Mouse (Mus musculus) neural tube, embryonic 15.5 days (tissue): ENCODE measurements at regions not wholly inside any gene's neighbourhood (a gene's known extent, or its start where the extent isn't known, plus 50 kb on each side); places are given as distances from the start of the nearest gene placed in this dataset.

Experiments
- ATAC-seq: fragments of 200-750 bp; cut with Nextera tagmentation; 2 replicates; pipeline ENCODE4 v1.8.0; 2017; ENCODE audit warnings: mild to moderate bottlenecking, moderate TSS enrichment, moderate library complexity; ENCODE audit not compliant: low FRiP score
- H3K27ac ChIP-seq: fragments of 300-500 bp; sonication (generic); replicated peaks from 2 replicates; pipeline ENCODE4 v1.5.1; 2015; ENCODE audit warnings: mild to moderate bottlenecking, inconsistent platforms
- H3K27me3 ChIP-seq: fragments of 300-500 bp; sonication (generic); replicated peaks from 2 replicates; pipeline ENCODE4 v1.6.1; 2015; ENCODE audit warnings: inconsistent platforms
- H3K36me3 ChIP-seq: fragments of 300-500 bp; sonication (generic); 2 replicates; pipeline ENCODE4 v1.6.1; 2015; ENCODE audit warnings: inconsistent platforms
- H3K4me1 ChIP-seq: fragments of 300-500 bp; sonication (generic); 2 replicates; pipeline ENCODE4 v1.6.1; 2015; ENCODE audit warnings: inconsistent platforms
- H3K4me2 ChIP-seq: fragments of 300-500 bp; sonication (generic); 2 replicates; pipeline ENCODE4 v1.6.1; 2015; ENCODE audit warnings: inconsistent platforms, mild to moderate bottlenecking, moderate library complexity
- H3K4me3 ChIP-seq: fragments of 300-500 bp; sonication (generic); replicated peaks from 2 replicates; pipeline ENCODE4 v1.5.1; 2015; ENCODE audit warnings: mild to moderate bottlenecking, inconsistent platforms
- H3K9ac ChIP-seq: fragments of 300-500 bp; sonication (generic); replicated peaks from 2 replicates; pipeline ENCODE4 v1.6.1; 2015; ENCODE audit warnings: mild to moderate bottlenecking, inconsistent platforms
- H3K9me3 ChIP-seq: fragments of 300-500 bp; sonication (generic); replicated peaks from 2 replicates; pipeline ENCODE4 v1.6.1; 2016; ENCODE audit warnings: inconsistent platforms
- WGBS: fragments of 180-500 bp; shearing (Covaris S2); methylation state at CpG from one replicate; pipeline ENCODE4 v1.1.7; 2015; ENCODE audit warnings: mixed read lengths; 5-methylcytosine and 5-hydroxymethylcytosine counted together

DNA sequence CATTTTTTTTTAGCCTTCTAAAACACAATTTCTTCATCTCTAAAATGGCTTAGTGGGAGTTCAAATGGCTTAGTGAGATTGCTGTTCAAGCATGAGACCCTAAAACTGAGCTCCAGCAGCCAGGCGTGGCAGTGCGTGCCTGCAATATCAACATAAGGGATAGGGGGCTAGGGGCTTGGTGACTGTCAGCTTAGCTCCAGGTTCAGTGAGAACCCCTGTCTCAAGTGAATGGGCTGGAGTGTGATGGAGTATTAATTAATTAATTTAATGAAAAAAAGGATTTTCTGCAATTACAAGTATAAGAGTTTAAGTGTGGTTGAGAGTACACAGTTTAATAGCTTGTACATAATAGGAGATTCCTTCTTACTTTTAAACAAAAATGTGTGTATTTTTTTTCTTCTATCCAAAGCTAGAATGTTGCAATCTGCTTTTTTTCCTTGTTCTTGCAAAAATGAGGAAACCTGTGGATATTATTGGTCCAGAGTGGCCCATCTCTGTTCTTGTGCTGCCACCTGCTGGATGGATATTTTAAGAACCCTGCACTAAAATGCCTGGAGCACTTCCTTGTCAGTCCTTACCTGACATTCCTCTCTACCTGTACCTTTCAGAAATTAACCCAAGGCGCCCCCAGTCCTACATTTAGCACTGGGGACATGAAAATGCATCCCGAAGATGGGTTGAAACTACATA is 54.0 kb upstream of the Usp47 start:
- Histone ChIP-seq H3K9me3 (no peaks in the 10 kb centered on the region), H3K36me3 (no peaks in the 10 kb centered on the region), H3K27me3 (peaks cover 3% of the 10 kb centered on the region; the same call in 1 of the 2 replicates), H3K27ac (no peak overlapping the region), H3K4me2 (no peak overlapping the region), H3K4me1 (no peaks in the 10 kb centered on the region), H3K9ac (no peak overlapping the region), H3K4me3 (no peak overlapping the region)
- ATAC-seq, result no peak
- 57% methylated on average over 4 of the region's 4 CpGs for WGBS

DNA sequence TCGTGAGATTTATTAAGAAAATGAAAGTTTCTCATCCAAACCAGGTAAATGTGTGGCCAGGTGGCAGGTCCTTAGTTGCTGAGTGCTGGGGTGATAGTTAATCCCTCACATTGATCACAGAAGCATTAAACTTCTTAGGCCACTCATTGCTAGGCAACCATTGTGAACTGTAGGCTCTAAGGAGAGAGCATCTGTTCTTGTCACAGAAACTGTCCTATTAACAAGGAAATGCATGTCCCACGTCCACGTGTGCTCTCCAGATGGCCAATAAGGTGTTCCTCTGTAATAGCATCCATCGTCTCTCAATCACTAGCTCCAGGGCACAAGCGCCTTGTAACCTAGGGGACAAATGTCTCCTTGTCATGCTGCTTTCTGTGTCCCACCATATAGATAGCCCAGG is 55.0 kb upstream of the Usp47 start:
- Histone ChIP-seq H3K9ac (no peak overlapping the region), H3K27me3 (peaks cover 3% of the 10 kb centered on the region; the same call in 1 of the 2 replicates), H3K4me2 (no peak overlapping the region), H3K36me3 (no peaks in the 10 kb centered on the region), H3K4me3 (no peak overlapping the region), H3K27ac (no peak overlapping the region), H3K9me3 (no peaks in the 10 kb centered on the region), H3K4me1 (no peaks in the 10 kb centered on the region)
- 51% methylated on average over 5 of the region's 5 CpGs for WGBS
- no peak for ATAC-seq

DNA sequence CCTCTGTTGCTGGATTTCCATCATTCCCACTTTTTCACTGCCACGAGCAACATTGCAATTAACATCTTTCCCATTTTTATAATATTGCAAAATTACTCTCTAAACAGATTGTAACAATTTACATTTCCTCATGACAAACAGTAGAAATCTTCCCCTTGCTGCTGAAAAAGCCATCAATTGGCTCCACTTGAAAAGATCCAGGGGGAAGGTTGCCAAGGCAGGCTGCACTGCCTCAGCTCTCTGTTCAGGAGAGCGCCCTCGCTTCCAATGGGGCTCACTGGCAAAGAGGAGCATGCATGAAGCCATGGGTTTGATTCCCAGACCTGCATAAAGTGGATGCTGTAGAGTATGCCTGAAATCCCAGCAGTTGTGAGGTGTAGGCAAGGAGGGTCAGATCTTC is 56.6 kb upstream of the Usp47 start:
- H3K27ac ChIP-seq, result no peak overlapping the region
- no peak overlapping the region for H3K4me3 ChIP-seq
- H3K4me2 ChIP-seq, result no peak overlapping the region
- ATAC-seq, result no peak
- peaks cover 3% of the 10 kb centered on the region; the same call in 1 of the 2 replicates for H3K27me3 ChIP-seq
- no peaks in the 10 kb centered on the region for H3K9me3 ChIP-seq
- no peaks in the 10 kb centered on the region for H3K36me3 ChIP-seq
- 76% methylated on average over 3 of the region's 3 CpGs for WGBS
- H3K4me1 ChIP-seq, result no peaks in the 10 kb centered on the region
- H3K9ac ChIP-seq, result no peak overlapping the region

DNA sequence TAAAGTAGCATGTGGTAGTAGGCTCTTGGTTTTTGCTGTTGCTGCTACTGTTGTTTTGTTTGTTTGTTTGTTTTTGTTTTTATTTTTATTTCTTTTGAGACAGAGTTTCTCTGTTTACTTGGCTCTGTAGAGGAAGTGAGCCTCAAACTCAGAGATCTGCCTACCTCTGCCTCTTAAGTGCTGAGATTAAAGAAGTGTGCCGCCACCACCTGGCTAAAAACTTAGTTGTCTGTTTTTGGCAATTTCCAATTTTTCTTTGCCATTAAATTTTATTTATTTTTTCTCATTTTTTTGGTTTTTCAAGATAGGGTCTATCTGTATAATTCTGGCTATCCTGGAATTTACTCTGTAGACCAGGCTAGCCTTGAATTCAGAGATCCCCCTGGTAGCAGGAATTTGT is 59.3 kb upstream of the Usp47 start:
- Histone ChIP-seq H3K9ac (no peak overlapping the region), H3K4me2 (no peak overlapping the region), H3K4me1 (no peaks in the 10 kb centered on the region), H3K27ac (no peak overlapping the region), H3K27me3 (peaks cover 2% of the 10 kb centered on the region; the same call in 1 of the 2 replicates), H3K9me3 (no peaks in the 10 kb centered on the region), H3K36me3 (no peaks in the 10 kb centered on the region), H3K4me3 (no peak overlapping the region)
- no peak for ATAC-seq
- WGBS, result 89% methylated on average over 1 of the region's 1 CpGs

DNA sequence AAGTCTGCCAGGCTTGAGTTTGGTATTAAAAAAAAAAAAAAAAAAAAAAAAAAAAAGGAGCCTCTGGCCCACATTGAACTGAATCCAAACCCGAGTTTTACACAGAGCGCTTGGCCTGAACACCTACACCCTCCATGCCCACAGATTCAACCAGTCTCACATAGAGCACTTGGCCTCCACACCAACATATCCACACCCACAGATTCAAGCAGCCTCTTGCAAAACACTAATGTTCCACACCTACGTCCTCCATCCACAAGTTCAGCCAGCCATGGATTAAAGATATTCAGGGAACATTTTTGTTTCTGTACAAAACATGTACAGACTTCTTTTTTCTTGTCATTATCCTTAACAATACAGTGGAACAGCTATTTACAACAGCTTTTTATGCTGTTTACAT is 63.3 kb upstream of the Usp47 start:
- Histone ChIP-seq H3K9ac (no peak overlapping the region), H3K9me3 (no peaks in the 10 kb centered on the region), H3K4me1 (no peaks in the 10 kb centered on the region), H3K36me3 (no peaks in the 10 kb centered on the region), H3K4me3 (no peak overlapping the region), H3K27ac (no peak overlapping the region), H3K27me3 (0 out of 2 replicates have a peak, but pooled peaks cover 2% of the 10 kb centered on the region), H3K4me2 (no peak overlapping the region)
- ATAC-seq, result no peak
- WGBS, result 95% methylated on average over 3 of the region's 3 CpGs

DNA sequence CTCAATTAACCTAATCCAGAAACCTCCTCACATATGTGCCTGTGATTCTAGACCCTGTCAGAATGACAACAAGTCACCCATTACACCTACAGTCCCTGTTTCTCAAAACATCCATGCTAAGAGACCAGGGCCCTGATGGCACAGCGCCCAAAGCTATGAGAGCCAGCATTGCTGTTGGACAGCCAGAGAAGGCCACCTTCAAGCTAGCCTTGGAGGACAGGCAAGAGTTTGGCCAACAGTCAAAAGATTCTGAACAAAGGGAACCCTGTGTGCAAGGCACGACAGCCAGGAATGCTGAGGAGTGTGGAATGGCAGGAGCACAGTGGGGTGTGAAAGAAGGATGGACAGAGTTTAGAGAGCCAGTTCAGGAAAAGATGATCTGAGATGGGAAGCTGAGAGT is 66.6 kb upstream of the Usp47 start:
- H3K27me3 ChIP-seq, result 0 out of 2 replicates have a peak, but pooled peaks cover 2% of the 10 kb centered on the region
- no peak overlapping the region for H3K9ac ChIP-seq
- ATAC-seq, result no peak
- H3K9me3 ChIP-seq, result no peaks in the 10 kb centered on the region
- H3K4me3 ChIP-seq, result no peak overlapping the region
- no peak overlapping the region for H3K4me2 ChIP-seq
- no peak overlapping the region for H3K27ac ChIP-seq
- WGBS, result 72% methylated on average over 2 of the region's 2 CpGs
- no peaks in the 10 kb centered on the region for H3K36me3 ChIP-seq
- H3K4me1 ChIP-seq, result no peaks in the 10 kb centered on the region

DNA sequence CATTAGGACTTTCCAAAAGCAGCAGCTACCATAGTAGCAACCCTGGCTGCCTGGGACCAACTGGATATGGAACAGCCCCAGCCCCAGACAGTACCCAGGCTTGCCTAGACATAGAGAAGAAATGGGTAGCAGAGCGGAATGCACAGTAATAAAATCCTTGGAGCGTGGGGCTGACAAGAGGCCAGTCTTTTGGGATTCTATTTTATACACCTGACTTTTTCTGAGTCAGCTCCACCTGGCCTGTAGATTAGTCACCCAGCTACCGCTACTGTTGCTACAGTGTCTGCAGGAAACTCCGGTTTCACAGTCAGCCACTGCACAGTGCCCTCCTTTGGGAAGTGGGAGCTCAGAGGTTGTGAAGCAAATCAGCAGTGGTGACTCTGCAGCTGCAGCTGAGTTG is 83.7 kb upstream of the Usp47 start:
- Histone ChIP-seq H3K9ac (no peak overlapping the region), H3K27ac (no peak overlapping the region), H3K4me2 (no peak overlapping the region), H3K4me1 (0 out of 2 replicates have a peak, but pooled peaks cover 4% of the 10 kb centered on the region), H3K27me3 (no peaks in the 10 kb centered on the region; the same call in 1 of the 2 replicates), H3K9me3 (no peaks in the 10 kb centered on the region), H3K36me3 (no peaks in the 10 kb centered on the region), H3K4me3 (no peak overlapping the region)
- WGBS, result 73% methylated on average over 4 of the region's 4 CpGs
- no peak for ATAC-seq

DNA sequence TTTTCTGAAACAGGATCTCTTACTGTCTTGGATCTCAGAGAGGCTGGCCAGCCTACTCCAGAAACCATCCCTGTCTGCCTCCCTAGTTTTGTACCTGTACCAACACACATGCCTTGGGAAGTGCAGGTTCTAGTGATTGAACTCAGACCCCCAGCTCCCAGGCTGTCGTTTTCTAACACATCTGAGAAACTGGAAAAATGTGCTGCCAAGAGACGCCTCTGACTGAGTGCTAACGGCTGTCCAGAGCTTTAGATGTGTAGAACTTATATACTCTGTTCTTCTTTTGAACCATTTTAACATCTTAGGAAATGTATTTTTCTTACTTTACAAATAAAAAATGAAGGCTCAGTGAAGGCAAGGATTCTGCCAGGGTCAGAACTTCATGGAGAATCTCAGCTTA is 85.8 kb upstream of the Usp47 start:
- Histone ChIP-seq H3K4me3 (no peak overlapping the region), H3K27ac (no peak overlapping the region), H3K36me3 (no peaks in the 10 kb centered on the region), H3K9ac (no peak overlapping the region), H3K4me1 (no peaks in the 10 kb centered on the region), H3K9me3 (no peaks in the 10 kb centered on the region), H3K27me3 (no peaks in the 10 kb centered on the region), H3K4me2 (no peak overlapping the region)
- ATAC-seq, result no peak
- WGBS, result 83% methylated on average over 3 of the region's 3 CpGs

DNA sequence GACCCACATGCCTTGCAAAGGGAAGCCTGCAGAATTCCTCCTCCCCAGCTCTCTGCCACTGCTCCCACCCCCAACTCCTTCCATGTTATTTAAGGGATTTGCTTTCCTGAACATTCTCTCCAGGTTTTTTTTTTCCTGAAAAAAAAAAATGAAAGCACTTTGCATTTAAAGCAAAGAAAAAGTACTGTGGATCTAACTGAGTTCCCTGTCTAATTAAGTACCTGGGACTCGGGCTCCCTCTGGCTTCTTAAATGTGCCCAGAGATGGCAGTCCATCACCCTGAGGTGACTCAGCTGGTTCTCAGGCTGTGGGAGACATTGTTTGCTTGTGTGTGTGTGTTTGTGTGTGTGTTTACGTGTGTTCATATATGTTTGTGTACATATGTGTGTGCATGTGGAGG is 86.2 kb upstream of the Usp47 start:
- no peak overlapping the region for H3K4me3 ChIP-seq
- no peaks in the 10 kb centered on the region for H3K9me3 ChIP-seq
- no peaks in the 10 kb centered on the region for H3K4me1 ChIP-seq
- no peaks in the 10 kb centered on the region for H3K27me3 ChIP-seq
- ATAC-seq, result no peak
- no peaks in the 10 kb centered on the region for H3K36me3 ChIP-seq
- H3K27ac ChIP-seq, result no peak overlapping the region
- 84% methylated on average over 2 of the region's 2 CpGs for WGBS
- no peak overlapping the region for H3K9ac ChIP-seq
- no peak overlapping the region for H3K4me2 ChIP-seq

DNA sequence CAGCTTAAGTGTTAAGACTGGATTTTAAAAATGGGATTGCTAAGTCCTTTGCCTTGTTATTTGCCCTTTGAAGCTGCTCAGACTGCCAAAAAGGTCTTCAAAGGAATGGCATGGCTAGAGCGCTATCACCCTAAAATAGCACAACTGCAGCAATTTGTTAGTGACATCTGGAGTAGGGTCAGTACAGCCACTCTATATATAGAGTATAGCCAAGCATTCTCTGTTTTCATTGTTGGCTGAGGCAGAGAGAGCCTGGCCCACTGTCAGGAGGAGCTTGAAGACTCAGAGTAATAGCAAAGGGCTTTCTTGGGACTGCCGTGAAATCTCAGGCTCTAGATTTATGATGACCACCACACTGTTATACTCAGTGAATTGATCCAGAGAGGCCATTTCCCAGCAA is 90.6 kb upstream of the Usp47 start:
- Histone ChIP-seq H3K9me3 (no peaks in the 10 kb centered on the region), H3K36me3 (no peaks in the 10 kb centered on the region), H3K4me3 (no peak overlapping the region), H3K4me1 (0 out of 2 replicates have a peak, but pooled peaks cover 2% of the 10 kb centered on the region), H3K9ac (no peak overlapping the region), H3K27ac (no peak overlapping the region), H3K27me3 (no peaks in the 10 kb centered on the region), H3K4me2 (no peak overlapping the region)
- ATAC-seq, result no peak
- WGBS, result 57% methylated on average over 2 of the region's 2 CpGs

DNA sequence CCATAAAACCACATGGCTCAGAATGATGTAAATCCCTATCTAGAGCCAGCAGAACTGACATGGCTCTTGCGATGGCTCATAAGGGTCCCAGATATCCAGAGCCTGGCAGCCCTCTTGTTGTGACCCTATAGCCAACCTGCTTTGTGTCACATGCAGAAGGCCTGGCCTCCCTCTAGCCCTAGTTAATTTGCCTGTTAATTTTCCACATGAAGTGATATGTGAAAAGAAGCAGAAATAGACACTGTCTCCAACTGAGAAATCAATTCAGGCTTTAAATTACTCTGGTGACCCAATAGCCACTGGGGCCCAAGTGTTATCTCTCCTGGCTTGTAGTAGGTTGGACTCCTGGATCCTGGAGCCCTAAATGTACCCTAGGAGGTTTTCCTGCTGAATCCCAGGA is 103.3 kb upstream of the Usp47 start:
- Histone ChIP-seq H3K27me3 (no peaks in the 10 kb centered on the region), H3K4me1 (no peaks in the 10 kb centered on the region), H3K36me3 (no peaks in the 10 kb centered on the region), H3K9ac (no peak overlapping the region), H3K4me2 (no peak overlapping the region), H3K27ac (no peak overlapping the region), H3K4me3 (no peak overlapping the region), H3K9me3 (no peaks in the 10 kb centered on the region)
- no peak for ATAC-seq
- WGBS, result 82% methylated on average over 1 of the region's 1 CpGs

DNA sequence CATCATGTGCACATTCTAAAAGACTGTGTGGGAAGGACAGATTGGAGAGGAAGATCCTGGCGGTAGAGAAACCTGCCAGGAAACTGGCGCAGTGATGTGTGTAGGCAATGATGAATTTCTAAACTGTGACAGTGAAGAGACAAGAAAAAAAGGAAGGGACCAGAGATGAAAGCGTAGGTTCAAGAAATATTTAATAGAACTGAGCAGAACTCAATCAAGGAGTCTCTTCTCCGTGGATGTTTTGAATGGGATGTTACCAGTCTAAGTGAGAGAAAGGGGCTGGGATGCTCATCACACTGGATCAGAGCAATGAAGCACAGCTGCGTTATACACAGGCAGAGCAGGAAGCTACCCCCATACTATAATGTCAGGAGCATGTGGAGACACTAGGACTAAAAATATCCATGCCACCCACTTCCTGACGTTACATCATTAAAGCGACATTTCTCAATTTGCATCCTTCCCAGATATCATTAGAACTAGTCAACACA is 119.5 kb upstream of the Usp47 start:
- H3K36me3 ChIP-seq, result no peaks in the 10 kb centered on the region
- no peak overlapping the region for H3K27ac ChIP-seq
- 0 out of 2 replicates have a peak, but pooled peaks cover 6% of the 10 kb centered on the region for H3K9me3 ChIP-seq
- H3K4me1 ChIP-seq, result no peaks in the 10 kb centered on the region
- H3K4me2 ChIP-seq, result no peak overlapping the region
- H3K27me3 ChIP-seq, result no peaks in the 10 kb centered on the region
- no peak overlapping the region for H3K4me3 ChIP-seq
- WGBS, result 90% methylated on average over 7 of the region's 7 CpGs
- no peak for ATAC-seq
- H3K9ac ChIP-seq, result no peak overlapping the region
